Mouse (Mus musculus): Measurements from ENCODE around the gene Osbpl10. TPM values are rescaled to one million over a fixed set of nuclear protein-coding genes. Genes with fewer than 3 reads are reported as not detected.

Gene Osbpl10
- polyA plus RNA-seq, 2 experiments: 3.4 to 8.4 TPM

DNA sequence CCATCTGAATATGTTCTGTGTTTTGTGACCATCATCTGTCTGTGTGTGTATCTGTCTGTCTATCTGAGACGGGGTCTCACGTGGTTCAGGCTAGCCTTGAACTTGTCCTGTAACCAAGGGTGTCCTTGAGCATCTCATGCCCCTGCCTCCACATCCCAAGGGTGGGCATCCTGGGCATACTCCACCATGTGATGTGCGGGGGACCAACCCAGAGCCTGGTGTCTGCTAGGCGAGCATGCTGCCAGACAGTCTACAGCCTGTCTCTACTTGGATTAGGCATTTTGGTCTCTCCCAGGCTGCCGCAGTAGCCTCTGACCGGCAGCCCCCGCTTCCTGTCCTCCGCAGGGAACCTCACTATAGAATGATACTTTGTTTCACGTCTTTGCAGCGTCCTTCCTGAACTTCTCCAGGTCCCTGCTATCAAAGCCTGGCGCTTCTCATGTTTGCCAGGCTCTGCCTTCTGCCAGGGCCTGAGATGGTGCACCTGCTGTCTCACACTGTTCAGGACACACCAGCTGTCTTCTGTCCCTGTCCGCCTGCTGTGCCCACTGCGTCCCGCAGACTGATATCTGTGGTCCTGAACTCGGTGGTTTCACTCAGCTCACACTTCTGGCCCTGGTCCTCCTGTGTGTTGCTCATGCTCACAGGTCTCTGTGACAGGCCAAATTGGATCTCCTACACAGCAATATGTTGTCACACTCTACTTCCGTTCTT is 66.9 kb downstream of the Osbpl10 start:
- TF ChIP-seq POLR2A (IDR thresholded peaks at IDR 0.05; ENCODE audit: borderline replicate concordance, extremely low read depth, insufficient read depth, insufficient read length): no peak
- Histone ChIP-seq H3K9ac (ENCODE audit: low read depth, low read length, severe bottlenecking) (no peak overlapping the region), H3K9me3 (ENCODE audit: control insufficient read depth, low read length) (no peaks in the 10 kb centered on the region), H3K4me1 (ENCODE audit: control insufficient read depth, insufficient read depth, low read length) (peaks cover 4% of the 10 kb centered on the region; the same call in 1 of the 2 replicates), H3K27ac (replicated peaks; ENCODE audit: low read depth, low read length) (no peak overlapping the region), H3K36me3 (ENCODE audit: control insufficient read depth, insufficient read depth, low read length) (no peaks in the 10 kb centered on the region), H3K4me3 (replicated peaks; ENCODE audit: low read length) (no peak overlapping the region), H3K27me3 (ENCODE audit: control insufficient read depth, insufficient read depth, low read length) (no peaks in the 10 kb centered on the region), H3K4me2 (replicated peaks; ENCODE audit: low read depth, low read length, severe bottlenecking) (no peak overlapping the region)
- WGBS: 77% methylated on average over 16 of the region's 16 CpGs
- ATAC-seq (ENCODE audit: low FRiP score, low read depth) (no peak), DNase-seq (ENCODE audit: low spot score) (no peak)

DNA sequence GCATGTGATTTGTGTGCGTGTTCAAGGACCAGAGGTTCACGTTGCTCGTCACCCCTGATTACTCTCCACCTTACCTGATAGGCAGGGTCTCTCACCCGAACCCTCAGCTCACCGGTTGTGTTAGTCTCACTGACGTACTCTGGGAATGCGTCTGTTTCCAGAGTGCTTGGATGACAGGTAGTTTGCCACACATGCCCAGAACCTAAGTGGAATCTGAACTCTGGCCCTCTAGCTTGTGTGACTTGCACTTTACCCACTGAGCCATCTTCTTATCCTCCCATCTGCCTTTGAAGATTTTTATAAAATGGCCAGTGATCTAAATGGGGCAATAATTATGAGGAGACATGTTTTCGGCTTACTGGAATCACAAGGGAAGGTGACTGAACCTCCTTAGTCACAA is 68.3 kb downstream of the Osbpl10 start:
- DNase-seq (ENCODE audit: low spot score): no peak
- Histone ChIP-seq H3K9me3 (ENCODE audit: control insufficient read depth, low read length) (no peaks in the 10 kb centered on the region), H3K36me3 (ENCODE audit: control insufficient read depth, insufficient read depth, low read length) (no peaks in the 10 kb centered on the region), H3K27ac (replicated peaks; ENCODE audit: low read depth, low read length) (no peak overlapping the region), H3K9ac (ENCODE audit: low read depth, low read length, severe bottlenecking) (no peak overlapping the region), H3K27me3 (ENCODE audit: control insufficient read depth, insufficient read depth, low read length) (no peaks in the 10 kb centered on the region), H3K4me3 (replicated peaks; ENCODE audit: low read length) (no peak overlapping the region), H3K4me2 (replicated peaks; ENCODE audit: low read depth, low read length, severe bottlenecking) (no peak overlapping the region), H3K4me1 (ENCODE audit: control insufficient read depth, insufficient read depth, low read length) (peaks cover 7% of the 10 kb centered on the region; the same call in 1 of the 2 replicates)
- no peak for ATAC-seq (ENCODE audit: low FRiP score, low read depth)
- WGBS: 81% methylated on average over 8 of the region's 8 CpGs
- no peak for TF ChIP-seq POLR2A (IDR thresholded peaks at IDR 0.05; ENCODE audit: borderline replicate concordance, extremely low read depth, insufficient read depth, insufficient read length)

DNA sequence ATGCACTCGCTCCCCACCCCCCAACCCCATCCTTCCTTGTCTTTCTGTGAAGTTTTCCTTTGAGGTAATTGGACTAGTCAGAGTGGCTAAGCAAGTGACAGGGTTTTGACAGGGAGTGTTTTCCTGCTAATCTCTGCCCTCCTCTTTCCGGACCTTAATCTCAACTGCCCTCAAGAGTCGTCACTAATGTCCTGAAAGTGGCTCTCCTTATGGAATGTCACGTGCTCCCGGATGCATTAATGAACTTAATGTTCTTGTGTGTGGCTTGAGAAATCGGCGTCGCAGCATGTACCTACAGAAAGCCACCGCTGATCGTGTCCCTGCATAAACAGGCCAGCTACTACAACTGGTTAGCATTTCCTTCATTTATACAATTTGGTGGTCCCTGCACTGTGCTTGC is 70.0 kb downstream of the Osbpl10 start:
- no peak for ATAC-seq (ENCODE audit: low FRiP score, low read depth)
- Histone ChIP-seq H3K9me3 (ENCODE audit: control insufficient read depth, low read length) (no peaks in the 10 kb centered on the region), H3K9ac (ENCODE audit: low read depth, low read length, severe bottlenecking) (no peak overlapping the region), H3K4me3 (replicated peaks; ENCODE audit: low read length) (no peak overlapping the region), H3K4me2 (replicated peaks; ENCODE audit: low read depth, low read length, severe bottlenecking) (no peak overlapping the region), H3K36me3 (ENCODE audit: control insufficient read depth, insufficient read depth, low read length) (no peaks in the 10 kb centered on the region), H3K27me3 (ENCODE audit: control insufficient read depth, insufficient read depth, low read length) (no peaks in the 10 kb centered on the region), H3K27ac (replicated peaks; ENCODE audit: low read depth, low read length) (no peak overlapping the region), H3K4me1 (ENCODE audit: control insufficient read depth, insufficient read depth, low read length) (peaks cover 7% of the 10 kb centered on the region; the same call in 1 of the 2 replicates)
- no peak for TF ChIP-seq POLR2A (IDR thresholded peaks at IDR 0.05; ENCODE audit: borderline replicate concordance, extremely low read depth, insufficient read depth, insufficient read length)
- no peak for DNase-seq (ENCODE audit: low spot score)
- WGBS: 73% methylated on average over 10 of the region's 10 CpGs

DNA sequence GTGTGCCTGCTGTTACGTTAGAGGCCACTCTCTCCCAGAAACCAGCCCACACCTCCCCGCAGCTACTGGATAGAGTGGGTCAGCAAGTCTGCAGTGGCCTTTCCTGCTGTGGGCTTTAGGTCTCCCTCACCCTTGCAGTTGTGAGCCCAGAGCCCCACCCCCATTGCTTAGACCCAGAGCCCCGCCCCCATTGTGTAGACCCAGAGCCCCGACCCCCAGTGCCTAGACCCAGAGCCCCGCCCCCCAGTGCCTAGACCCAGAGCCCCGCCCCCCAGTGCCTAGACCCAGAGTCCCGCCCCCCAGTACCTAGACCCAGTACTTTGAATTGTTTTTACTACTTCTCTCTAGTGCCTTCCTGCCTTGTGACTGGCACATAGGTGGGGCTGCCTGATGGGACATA is 70.5 kb downstream of the Osbpl10 start:
- Histone ChIP-seq H3K4me1 (ENCODE audit: control insufficient read depth, insufficient read depth, low read length) (peaks cover 7% of the 10 kb centered on the region; the same call in 1 of the 2 replicates), H3K9ac (ENCODE audit: low read depth, low read length, severe bottlenecking) (no peak overlapping the region), H3K9me3 (ENCODE audit: control insufficient read depth, low read length) (no peaks in the 10 kb centered on the region), H3K4me3 (replicated peaks; ENCODE audit: low read length) (no peak overlapping the region), H3K27me3 (ENCODE audit: control insufficient read depth, insufficient read depth, low read length) (no peaks in the 10 kb centered on the region), H3K36me3 (ENCODE audit: control insufficient read depth, insufficient read depth, low read length) (no peaks in the 10 kb centered on the region), H3K4me2 (replicated peaks; ENCODE audit: low read depth, low read length, severe bottlenecking) (no peak overlapping the region), H3K27ac (replicated peaks; ENCODE audit: low read depth, low read length) (no peak overlapping the region)
- TF ChIP-seq POLR2A (IDR thresholded peaks at IDR 0.05; ENCODE audit: borderline replicate concordance, extremely low read depth, insufficient read depth, insufficient read length): no peak
- ATAC-seq (ENCODE audit: low FRiP score, low read depth): no peak
- 72% methylated on average over 7 of the region's 7 CpGs for WGBS
- DNase-seq (ENCODE audit: low spot score): no peak

DNA sequence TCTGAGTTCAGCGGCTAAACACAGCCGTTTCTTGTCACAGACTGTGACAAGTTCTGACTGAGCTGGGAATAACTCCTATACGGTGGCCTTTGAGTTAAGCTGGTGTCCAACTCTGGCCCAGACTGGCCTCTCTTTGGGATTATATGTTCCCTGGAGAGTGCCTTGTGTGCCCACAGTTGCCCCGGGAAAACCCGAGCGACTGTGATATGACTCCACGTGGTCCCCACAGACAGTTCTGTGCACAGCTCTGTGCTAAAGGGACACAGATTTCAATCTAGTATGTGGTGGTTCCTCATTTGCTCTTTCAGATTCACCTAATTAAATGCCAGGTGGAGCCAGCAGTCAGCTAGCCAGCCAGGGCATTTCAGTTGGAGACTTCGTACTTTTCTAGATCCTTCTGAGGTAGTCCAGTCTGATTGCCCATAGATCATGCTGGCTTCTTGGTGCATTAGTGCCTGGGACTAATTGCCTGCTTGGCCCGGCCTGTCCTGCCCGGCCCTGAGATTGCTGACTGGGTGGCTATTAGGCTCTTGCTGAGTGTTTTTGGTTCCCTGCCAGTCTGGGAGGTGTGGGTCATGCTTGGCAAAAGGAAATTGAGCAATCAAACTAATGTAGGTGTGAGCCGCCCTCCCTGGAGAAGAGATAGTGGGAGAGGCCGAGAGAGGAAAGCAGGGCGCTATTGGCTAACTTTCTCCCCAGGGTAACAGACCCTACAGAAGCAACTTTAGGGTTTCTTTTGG is 71.8 kb downstream of the Osbpl10 start:
- no peak for ATAC-seq (ENCODE audit: low FRiP score, low read depth)
- H3K4me1 ChIP-seq (ENCODE audit: control insufficient read depth, insufficient read depth, low read length): peaks cover 6% of the 10 kb centered on the region; the same call in 1 of the 2 replicates
- no peak overlapping the region for H3K4me3 ChIP-seq (replicated peaks; ENCODE audit: low read length)
- H3K27ac ChIP-seq (replicated peaks; ENCODE audit: low read depth, low read length): no peak overlapping the region
- no peak for DNase-seq (ENCODE audit: low spot score)
- H3K27me3 ChIP-seq (ENCODE audit: control insufficient read depth, insufficient read depth, low read length): no peaks in the 10 kb centered on the region
- H3K4me2 ChIP-seq (replicated peaks; ENCODE audit: low read depth, low read length, severe bottlenecking): no peak overlapping the region
- no peaks in the 10 kb centered on the region for H3K36me3 ChIP-seq (ENCODE audit: control insufficient read depth, insufficient read depth, low read length)
- WGBS: 62% methylated on average over 13 of the region's 13 CpGs
- no peaks in the 10 kb centered on the region for H3K9me3 ChIP-seq (ENCODE audit: control insufficient read depth, low read length)
- no peak overlapping the region for H3K9ac ChIP-seq (ENCODE audit: low read depth, low read length, severe bottlenecking)
- TF ChIP-seq POLR2A (IDR thresholded peaks at IDR 0.05; ENCODE audit: borderline replicate concordance, extremely low read depth, insufficient read depth, insufficient read length): no peak
